Mouse (Mus musculus): ENCODE measurements around the gene Phlpp1. TPM values are rescaled to one million over a fixed set of nuclear protein-coding genes. Genes with fewer than 3 reads are reported as not detected.

The Phlpp1 gene
- polyA plus RNA-seq, 1 experiment = 26.8 TPM

GRCm38 (mm10) chr1:106244245-106244644 is 72.7 kb downstream of the Phlpp1 start:
- H3K4me1 ChIP-seq (ENCODE audit: control insufficient read depth, insufficient read depth, low read length) = peaks cover 22% of the 10 kb centered on the region
- no peak for DNase-seq
- TF ChIP-seq CTCF (IDR thresholded peaks at IDR 0.05; ENCODE audit: insufficient read depth, low read length) (no peak), POLR2A (IDR thresholded peaks at IDR 0.05; ENCODE audit: borderline replicate concordance, extremely low read depth, low read depth, low read length) (no peak)
- no peak overlapping the region for H3K4me3 ChIP-seq (replicated peaks; ENCODE audit: extremely low read depth, low read depth, low read length)
- 60% methylated on average over 3 of the region's 3 CpGs for WGBS

GRCm38 (mm10) chr1:106254047-106254446 is 82.5 kb downstream of the Phlpp1 start:
- 87% methylated on average over 1 of the region's 1 CpGs for WGBS
- Histone ChIP-seq H3K4me3 (replicated peaks; ENCODE audit: extremely low read depth, low read depth, low read length) (no peak overlapping the region), H3K4me1 (ENCODE audit: control insufficient read depth, insufficient read depth, low read length) (no peaks in the 10 kb centered on the region; the same call in 1 of the 2 replicates)
- no peak for DNase-seq
- TF ChIP-seq CTCF (IDR thresholded peaks at IDR 0.05; ENCODE audit: insufficient read depth, low read length) (no peak), POLR2A (IDR thresholded peaks at IDR 0.05; ENCODE audit: borderline replicate concordance, extremely low read depth, low read depth, low read length) (no peak)

- no peak for DNase-seq
- WGBS = 58% methylated on average over 1 of the region's 1 CpGs
- no peak overlapping the region for H3K4me3 ChIP-seq (replicated peaks; ENCODE audit: extremely low read depth, low read depth, low read length)
- peaks cover 3% of the 10 kb centered on the region for H3K4me1 ChIP-seq (ENCODE audit: control insufficient read depth, insufficient read depth, low read length)
- no peak for TF ChIP-seq POLR2A (IDR thresholded peaks at IDR 0.05; ENCODE audit: borderline replicate concordance, extremely low read depth, low read depth, low read length)
- TF ChIP-seq CTCF (IDR thresholded peaks at IDR 0.05; ENCODE audit: insufficient read depth, low read length) = no peak
Observed at GRCm38 (mm10) chr1:106257176-106257575, 85.6 kb downstream of the Phlpp1 start.

- H3K4me3 ChIP-seq (replicated peaks; ENCODE audit: extremely low read depth, low read depth, low read length) = no peak overlapping the region
- H3K4me1 ChIP-seq (ENCODE audit: control insufficient read depth, insufficient read depth, low read length) = peaks cover 14% of the 10 kb centered on the region
- no peak for TF ChIP-seq CTCF (IDR thresholded peaks at IDR 0.05; ENCODE audit: insufficient read depth, low read length)
- no peak for TF ChIP-seq POLR2A (IDR thresholded peaks at IDR 0.05; ENCODE audit: borderline replicate concordance, extremely low read depth, low read depth, low read length)
- no peak for DNase-seq
- WGBS = 71% methylated on average over 6 of the region's 6 CpGs
Observed at GRCm38 (mm10) chr1:106268028-106268799, 96.7 kb downstream of the Phlpp1 start.

GRCm38 (mm10) chr1:106269337-106269736 is 97.8 kb downstream of the Phlpp1 start:
- 36% methylated on average over 4 of the region's 4 CpGs for WGBS
- DNase-seq = no peak
- Histone ChIP-seq H3K4me1 (ENCODE audit: control insufficient read depth, insufficient read depth, low read length) (peaks cover 19% of the 10 kb centered on the region), H3K4me3 (replicated peaks; ENCODE audit: extremely low read depth, low read depth, low read length) (no peak overlapping the region)
- TF ChIP-seq CTCF (IDR thresholded peaks at IDR 0.05; ENCODE audit: insufficient read depth, low read length) (no peak), POLR2A (IDR thresholded peaks at IDR 0.05; ENCODE audit: borderline replicate concordance, extremely low read depth, low read depth, low read length) (no peak)

GRCm38 (mm10) chr1:106272916-106273315 is 101.4 kb downstream of the Phlpp1 start:
- TF ChIP-seq CTCF (IDR thresholded peaks at IDR 0.05; ENCODE audit: insufficient read depth, low read length) (no peak), POLR2A (IDR thresholded peaks at IDR 0.05; ENCODE audit: borderline replicate concordance, extremely low read depth, low read depth, low read length) (no peak)
- 90% methylated on average over 2 of the region's 2 CpGs for WGBS

GRCm38 (mm10) chr1:106273801-106274200 is 102.2 kb downstream of the Phlpp1 start:
- no peak for DNase-seq
- no peak for TF ChIP-seq POLR2A (IDR thresholded peaks at IDR 0.05; ENCODE audit: borderline replicate concordance, extremely low read depth, low read depth, low read length)
- TF ChIP-seq CTCF (IDR thresholded peaks at IDR 0.05; ENCODE audit: insufficient read depth, low read length) = no peak
- Histone ChIP-seq H3K4me1 (ENCODE audit: control insufficient read depth, insufficient read depth, low read length) (peaks cover 27% of the 10 kb centered on the region), H3K4me3 (replicated peaks; ENCODE audit: extremely low read depth, low read depth, low read length) (no peak overlapping the region)
- 81% methylated on average over 6 of the region's 6 CpGs for WGBS

More at GRCm38 (mm10) chr1:106272916-106273315, 101.4 kb downstream of the Phlpp1 start:
- DNase-seq = no peak
- Histone ChIP-seq H3K4me3 (replicated peaks; ENCODE audit: extremely low read depth, low read depth, low read length) (no peak overlapping the region), H3K4me1 (ENCODE audit: control insufficient read depth, insufficient read depth, low read length) (peaks cover 27% of the 10 kb centered on the region)

GRCm38 (mm10) chr1:106274561-106275001 is 103.0 kb downstream of the Phlpp1 start:
- DNase-seq = no peak
- Histone ChIP-seq H3K4me3 (replicated peaks; ENCODE audit: extremely low read depth, low read depth, low read length) (no peak overlapping the region), H3K4me1 (ENCODE audit: control insufficient read depth, insufficient read depth, low read length) (peaks cover 28% of the 10 kb centered on the region)
- WGBS = 31% methylated on average over 10 of the region's 10 CpGs
- TF ChIP-seq CTCF (IDR thresholded peaks at IDR 0.05; ENCODE audit: insufficient read depth, low read length) = no peak
- TF ChIP-seq POLR2A (IDR thresholded peaks at IDR 0.05; ENCODE audit: borderline replicate concordance, extremely low read depth, low read depth, low read length) = no peak

- TF ChIP-seq CTCF (IDR thresholded peaks at IDR 0.05; ENCODE audit: insufficient read depth, low read length) (no peak), POLR2A (IDR thresholded peaks at IDR 0.05; ENCODE audit: borderline replicate concordance, extremely low read depth, low read depth, low read length) (no peak)
- Histone ChIP-seq H3K4me1 (ENCODE audit: control insufficient read depth, insufficient read depth, low read length) (peaks cover 32% of the 10 kb centered on the region), H3K4me3 (replicated peaks; ENCODE audit: extremely low read depth, low read depth, low read length) (no peak overlapping the region)
- WGBS = 67% methylated on average over 4 of the region's 4 CpGs
- no peak for DNase-seq
Observed at GRCm38 (mm10) chr1:106275142-106275541, 103.6 kb downstream of the Phlpp1 start.

GRCm38 (mm10) chr1:106275731-106276130 is 104.2 kb downstream of the Phlpp1 start:
- no peak for TF ChIP-seq CTCF (IDR thresholded peaks at IDR 0.05; ENCODE audit: insufficient read depth, low read length)
- no peak for TF ChIP-seq POLR2A (IDR thresholded peaks at IDR 0.05; ENCODE audit: borderline replicate concordance, extremely low read depth, low read depth, low read length)
- Histone ChIP-seq H3K4me1 (ENCODE audit: control insufficient read depth, insufficient read depth, low read length) (peaks cover 38% of the 10 kb centered on the region), H3K4me3 (replicated peaks; ENCODE audit: extremely low read depth, low read depth, low read length) (no peak overlapping the region)
- DNase-seq = no peak
- 69% methylated on average over 7 of the region's 7 CpGs for WGBS

Measured in lung, adult 2 months (tissue).